Comparison of ENCODE assay signal across 8 mouse cellular contexts in genomic region chr8:126668657-126669025, GRCm38 (mm10).
DNase-seq lines count a peak whose midpoint lies in the region; ATAC-seq lines count a peak whose summit lies in the region.

No protein-coding gene starts in this region.

- no peak overlapping the region for H3K4me2 ChIP-seq in heart, embryonic 11.5 days
- H3K4me2 ChIP-seq in hindbrain, embryonic 14.5 days (replicated peaks) = no peak overlapping the region
- no peak overlapping the region for H3K4me2 ChIP-seq in stomach, embryonic 15.5 days

- DNase-seq in heart, adult 11 months = peak; percentile 97
- DNase-seq in right cerebral cortex, postnatal 10 days (ENCODE audit: low spot score in 2 of 2) = peak; percentile 62 to 66
- no peak for DNase-seq in right cerebral cortex, adult 2 months (ENCODE audit: low spot score in 2 of 2)
- no peak for DNase-seq in hindbrain, embryonic 14.5 days (ENCODE audit: low spot score)
- no peak for DNase-seq in embryo, embryonic 11 days
- no peak for DNase-seq in retina, embryonic 14.5 days (ENCODE audit: low spot score)

- H3K9ac ChIP-seq in heart, embryonic 11.5 days (ENCODE audit: low read depth, low read length) = no peak overlapping the region
- no peak overlapping the region for H3K9ac ChIP-seq in hindbrain, embryonic 14.5 days
- H3K9ac ChIP-seq in stomach, embryonic 15.5 days = no peak overlapping the region

- H3K4me1 ChIP-seq in heart, embryonic 11.5 days (ENCODE audit: control insufficient read depth, insufficient read depth, low read length) = peaks cover 41% of the 10 kb centered on the region
- H3K4me1 ChIP-seq in hindbrain, embryonic 14.5 days (replicated peaks; ENCODE audit: control insufficient read depth, insufficient read depth, low read length) = peaks cover 48% of the 10 kb centered on the region
- H3K4me1 ChIP-seq in stomach, embryonic 15.5 days = peaks cover 44% of the 10 kb centered on the region

- WGBS in heart, embryonic 11.5 days (ENCODE audit: insufficient replicate concordance) = 73% methylated on average over 5 of the region's 5 CpGs
- 68% methylated on average over 5 of the region's 5 CpGs for WGBS in hindbrain, embryonic 14.5 days
- WGBS in stomach, embryonic 15.5 days = 61% methylated on average over 5 of the region's 5 CpGs

- no peak for ATAC-seq in heart, embryonic 11.5 days (replicated peaks; ENCODE audit: insufficient number of reproducible peaks, low FRiP score, low TSS enrichment)
- no peak for ATAC-seq in hindbrain, embryonic 14.5 days (ENCODE audit: low FRiP score)
- no peak for ATAC-seq in stomach, embryonic 15.5 days (ENCODE audit: insufficient read depth, low FRiP score, low read depth)

- H3K36me3 ChIP-seq in heart, embryonic 11.5 days (ENCODE audit: control insufficient read depth, insufficient read depth, low read length) = no peaks in the 10 kb centered on the region
- H3K36me3 ChIP-seq in hindbrain, embryonic 14.5 days (replicated peaks; ENCODE audit: control insufficient read depth, insufficient read depth) = no peaks in the 10 kb centered on the region
- H3K36me3 ChIP-seq in stomach, embryonic 15.5 days = no peaks in the 10 kb centered on the region

- H3K4me3 ChIP-seq in heart, embryonic 11.5 days (ENCODE audit: low read depth, low read length) = no peak overlapping the region
- no peak overlapping the region for H3K4me3 ChIP-seq in hindbrain, embryonic 14.5 days (replicated peaks; ENCODE audit: low read length)
- no peak overlapping the region for H3K4me3 ChIP-seq in stomach, embryonic 15.5 days (replicated peaks)

- no peaks in the 10 kb centered on the region for H3K27me3 ChIP-seq in heart, embryonic 11.5 days (ENCODE audit: control insufficient read depth, insufficient read depth, low read length)
- no peaks in the 10 kb centered on the region for H3K27me3 ChIP-seq in hindbrain, embryonic 14.5 days (ENCODE audit: control insufficient read depth, insufficient read depth, low read length)
- H3K27me3 ChIP-seq in stomach, embryonic 15.5 days (replicated peaks) = no peaks in the 10 kb centered on the region

- no peak overlapping the region; the same call in 1 of the 2 replicates for H3K27ac ChIP-seq in heart, embryonic 11.5 days (ENCODE audit: low read depth, low read length)
- peak overlapping the region; percentile 98 for H3K27ac ChIP-seq in hindbrain, embryonic 14.5 days
- H3K27ac ChIP-seq in stomach, embryonic 15.5 days = peak overlapping the region; percentile 97

- no peaks in the 10 kb centered on the region for H3K9me3 ChIP-seq in heart, embryonic 11.5 days (replicated peaks; ENCODE audit: control insufficient read depth, low read length)
- H3K9me3 ChIP-seq in hindbrain, embryonic 14.5 days (ENCODE audit: control insufficient read depth, low read length) = no peaks in the 10 kb centered on the region
- H3K9me3 ChIP-seq in stomach, embryonic 15.5 days = no peaks in the 10 kb centered on the region

Comparison
In these comparisons a context has a peak if more than half of its experiments do, and no peak if none do; other contexts are left out.
1. DNase-seq: peak in heart, adult 11 months (single experiment) and right cerebral cortex, postnatal 10 days (2 of 2); none in right cerebral cortex, adult 2 months (0 of 2), hindbrain, embryonic 14.5 days (single experiment), embryo, embryonic 11 days (single experiment) and retina, embryonic 14.5 days (single experiment).